Mouse (Mus musculus) adrenal gland, adult 18-20 months (tissue): ENCODE data around the gene Ext2. TPM values are rescaled to one million over a fixed set of nuclear protein-coding genes. Genes with fewer than 3 reads are reported as not detected.

Source experiments
- DNase-seq, 2 experiments: peaks; one replicate each; pipeline ENCODE4 v3.0.0; 2021 to 2022; ENCODE audit warnings: low spot score in 2 of 2
- total RNA-seq, 2 experiments: library from RNA; stranded (reverse); gene quantifications; 1 replicate in 1 of 2; 2 replicates in 1 of 2; pipeline ENCODE4 v1.2.3; 2021

Gene Ext2
- total RNA-seq, 2 experiments from 2014 or later, result 65.3 to 98.1 TPM

GRCm38 (mm10) chr2:93744346-93745229, 77.8 kb downstream of the Ext2 start:
- DNase-seq, result no peak

GRCm38 (mm10) chr2:93741700-93742099, 80.7 kb downstream of the Ext2 start:
- no peak for DNase-seq

GRCm38 (mm10) chr2:93739044-93739569, 83.3 kb downstream of the Ext2 start:
- DNase-seq, result no peak

GRCm38 (mm10) chr2:93737146-93737545, 85.2 kb downstream of the Ext2 start:
- no peak for DNase-seq

GRCm38 (mm10) chr2:93732658-93733057, 89.7 kb downstream of the Ext2 start:
- DNase-seq, result no peak

- DNase-seq, result no peak
Measured at GRCm38 (mm10) chr2:93729585-93729984, 92.8 kb downstream of the Ext2 start.

GRCm38 (mm10) chr2:93723138-93723744, 99.1 kb downstream of the Ext2 start:
- DNase-seq, result no peak

GRCm38 (mm10) chr2:93720956-93721355, 101.4 kb downstream of the Ext2 start:
- DNase-seq, result no peak

- no peak for DNase-seq
Measured at GRCm38 (mm10) chr2:93719792-93720675, 102.3 kb downstream of the Ext2 start.

- DNase-seq, result no peak
Measured at GRCm38 (mm10) chr2:93713267-93713666, 109.1 kb downstream of the Ext2 start.

- no peak for DNase-seq
Measured at GRCm38 (mm10) chr2:93711460-93711859, 110.9 kb downstream of the Ext2 start.

GRCm38 (mm10) chr2:93709696-93710095, 112.7 kb downstream of the Ext2 start:
- no peak for DNase-seq

- DNase-seq, result no peak
Measured at GRCm38 (mm10) chr2:93709241-93709640, 113.1 kb downstream of the Ext2 start.

GRCm38 (mm10) chr2:93706825-93707224, 115.5 kb downstream of the Ext2 start:
- DNase-seq, result no peak

- no peak for DNase-seq
Measured at GRCm38 (mm10) chr2:93706407-93706806, 116.0 kb downstream of the Ext2 start.

- DNase-seq, result no peak
Measured at GRCm38 (mm10) chr2:93704195-93704594, 118.2 kb downstream of the Ext2 start.

GRCm38 (mm10) chr2:93702936-93703926, 119.1 kb downstream of the Ext2 start:
- DNase-seq, result no peak

- no peak for DNase-seq
Measured at GRCm38 (mm10) chr2:93699346-93699745, 123.0 kb downstream of the Ext2 start.

- no peak for DNase-seq
Measured at GRCm38 (mm10) chr2:93696181-93696641, 126.2 kb downstream of the Ext2 start.

GRCm38 (mm10) chr2:93693101-93693500, 129.3 kb downstream of the Ext2 start:
- no peak for DNase-seq
